Mouse (Mus musculus): ENCODE results near the gene Pmf1. TPM values are rescaled to one million over a fixed set of nuclear protein-coding genes. Genes with fewer than 3 reads are reported as not detected.

Gene Pmf1
- polyA plus RNA-seq, 1 experiment from 2014 or later: 118 TPM

GRCm38 (mm10) chr3:88452716-88453115 lies 42.6 kb upstream of the Pmf1 start:
- no peak for DNase-seq (ENCODE audit: low spot score)
- H3K27me3 ChIP-seq (ENCODE audit: control insufficient read depth, insufficient read depth, low read length): no peaks in the 10 kb centered on the region

GRCm38 (mm10) chr3:88452246-88452645 lies 42.1 kb upstream of the Pmf1 start:
- ATAC-seq (ENCODE audit: insufficient read depth, low FRiP score, low TSS enrichment) (no peak), DNase-seq (ENCODE audit: low spot score) (no peak)
- no peak overlapping the region for H3K4me2 ChIP-seq (ENCODE audit: low read depth)
- H3K4me1 ChIP-seq (ENCODE audit: control insufficient read depth, insufficient read depth, low read length): no peaks in the 10 kb centered on the region
- no peaks in the 10 kb centered on the region for H3K27me3 ChIP-seq (ENCODE audit: control insufficient read depth, insufficient read depth, low read length)
- no peaks in the 10 kb centered on the region for H3K36me3 ChIP-seq (ENCODE audit: control insufficient read depth, insufficient read depth, low read length)
- 64% methylated on average over 5 of the region's 5 CpGs for WGBS
- H3K4me3 ChIP-seq (ENCODE audit: low read depth, low read length): no peak overlapping the region
- H3K9ac ChIP-seq (ENCODE audit: low read length): no peak overlapping the region
- no peaks in the 10 kb centered on the region for H3K9me3 ChIP-seq (ENCODE audit: control insufficient read depth, low read length)
- H3K27ac ChIP-seq (ENCODE audit: low read depth, low read length): no peak overlapping the region

More at GRCm38 (mm10) chr3:88452716-88453115, 42.6 kb upstream of the Pmf1 start:
- Histone ChIP-seq H3K4me3 (ENCODE audit: low read depth, low read length) (no peak overlapping the region), H3K36me3 (ENCODE audit: control insufficient read depth, insufficient read depth, low read length) (no peaks in the 10 kb centered on the region), H3K4me1 (ENCODE audit: control insufficient read depth, insufficient read depth, low read length) (no peaks in the 10 kb centered on the region), H3K27ac (ENCODE audit: low read depth, low read length) (no peak overlapping the region), H3K9me3 (ENCODE audit: control insufficient read depth, low read length) (no peaks in the 10 kb centered on the region), H3K9ac (ENCODE audit: low read length) (no peak overlapping the region), H3K4me2 (ENCODE audit: low read depth) (no peak overlapping the region)
- WGBS: 72% methylated on average over 6 of the region's 6 CpGs
- ATAC-seq (ENCODE audit: insufficient read depth, low FRiP score, low TSS enrichment): no peak

- Histone ChIP-seq H3K27me3 (ENCODE audit: control insufficient read depth, insufficient read depth, low read length) (no peaks in the 10 kb centered on the region), H3K36me3 (ENCODE audit: control insufficient read depth, insufficient read depth, low read length) (no peaks in the 10 kb centered on the region), H3K27ac (ENCODE audit: low read depth, low read length) (no peak overlapping the region), H3K9ac (ENCODE audit: low read length) (no peak overlapping the region), H3K4me1 (ENCODE audit: control insufficient read depth, insufficient read depth, low read length) (no peaks in the 10 kb centered on the region), H3K4me3 (ENCODE audit: low read depth, low read length) (no peak overlapping the region), H3K9me3 (ENCODE audit: control insufficient read depth, low read length) (no peaks in the 10 kb centered on the region), H3K4me2 (ENCODE audit: low read depth) (no peak overlapping the region)
- 76% methylated on average over 12 of the region's 12 CpGs for WGBS
- ATAC-seq (ENCODE audit: insufficient read depth, low FRiP score, low TSS enrichment) (no peak), DNase-seq (ENCODE audit: low spot score) (no peak)
Measured at GRCm38 (mm10) chr3:88450379-88451131, 40.4 kb upstream of the Pmf1 start.

GRCm38 (mm10) chr3:88449395-88450023 lies 39.4 kb upstream of the Pmf1 start:
- ATAC-seq (ENCODE audit: insufficient read depth, low FRiP score, low TSS enrichment) (no peak), DNase-seq (ENCODE audit: low spot score) (peak; percentile 53)
- Histone ChIP-seq H3K27me3 (ENCODE audit: control insufficient read depth, insufficient read depth, low read length) (no peaks in the 10 kb centered on the region), H3K9ac (ENCODE audit: low read length) (peak overlapping the region; percentile 44), H3K4me2 (ENCODE audit: low read depth) (peak overlapping the region; percentile 33), H3K27ac (ENCODE audit: low read depth, low read length) (no peak overlapping the region), H3K4me3 (ENCODE audit: low read depth, low read length) (0 out of 2 replicates have a peak overlapping the region, but pooled peaks have one; percentile 0), H3K4me1 (ENCODE audit: control insufficient read depth, insufficient read depth, low read length) (no peaks in the 10 kb centered on the region), H3K36me3 (ENCODE audit: control insufficient read depth, insufficient read depth, low read length) (no peaks in the 10 kb centered on the region), H3K9me3 (ENCODE audit: control insufficient read depth, low read length) (no peaks in the 10 kb centered on the region)
- 6% methylated on average over 21 of the region's 21 CpGs for WGBS

- no peak for DNase-seq (ENCODE audit: low spot score)
- Histone ChIP-seq H3K4me3 (ENCODE audit: low read depth, low read length) (no peak overlapping the region), H3K9ac (ENCODE audit: low read length) (no peak overlapping the region), H3K4me2 (ENCODE audit: low read depth) (no peak overlapping the region), H3K27me3 (ENCODE audit: control insufficient read depth, insufficient read depth, low read length) (no peaks in the 10 kb centered on the region), H3K9me3 (ENCODE audit: control insufficient read depth, low read length) (no peaks in the 10 kb centered on the region), H3K27ac (ENCODE audit: low read depth, low read length) (no peak overlapping the region), H3K4me1 (ENCODE audit: control insufficient read depth, insufficient read depth, low read length) (no peaks in the 10 kb centered on the region), H3K36me3 (ENCODE audit: control insufficient read depth, insufficient read depth, low read length) (no peaks in the 10 kb centered on the region)
- WGBS: 82% methylated on average over 8 of the region's 8 CpGs
- no peak for ATAC-seq (ENCODE audit: insufficient read depth, low FRiP score, low TSS enrichment)
Measured at GRCm38 (mm10) chr3:88448443-88448842, 38.3 kb upstream of the Pmf1 start.

- H3K27ac ChIP-seq (ENCODE audit: low read depth, low read length): no peak overlapping the region
- ATAC-seq (ENCODE audit: insufficient read depth, low FRiP score, low TSS enrichment) (no peak), DNase-seq (ENCODE audit: low spot score) (no peak)
- H3K27me3 ChIP-seq (ENCODE audit: control insufficient read depth, insufficient read depth, low read length): no peaks in the 10 kb centered on the region
- no peak overlapping the region for H3K4me3 ChIP-seq (ENCODE audit: low read depth, low read length)
- 48% methylated on average over 8 of the region's 8 CpGs for WGBS
- no peaks in the 10 kb centered on the region for H3K4me1 ChIP-seq (ENCODE audit: control insufficient read depth, insufficient read depth, low read length)
- no peaks in the 10 kb centered on the region for H3K36me3 ChIP-seq (ENCODE audit: control insufficient read depth, insufficient read depth, low read length)
- no peak overlapping the region for H3K9ac ChIP-seq (ENCODE audit: low read length)
- no peaks in the 10 kb centered on the region for H3K9me3 ChIP-seq (ENCODE audit: control insufficient read depth, low read length)
- H3K4me2 ChIP-seq (ENCODE audit: low read depth): no peak overlapping the region
Measured at GRCm38 (mm10) chr3:88447676-88448183, 37.6 kb upstream of the Pmf1 start.

- H3K9me3 ChIP-seq (ENCODE audit: control insufficient read depth, low read length): no peaks in the 10 kb centered on the region
- ATAC-seq (ENCODE audit: insufficient read depth, low FRiP score, low TSS enrichment) (no peak), DNase-seq (ENCODE audit: low spot score) (no peak)
- no peaks in the 10 kb centered on the region for H3K36me3 ChIP-seq (ENCODE audit: control insufficient read depth, insufficient read depth, low read length)
- H3K4me1 ChIP-seq (ENCODE audit: control insufficient read depth, insufficient read depth, low read length): no peaks in the 10 kb centered on the region
- H3K27ac ChIP-seq (ENCODE audit: low read depth, low read length): no peak overlapping the region
- H3K4me2 ChIP-seq (ENCODE audit: low read depth): no peak overlapping the region
- H3K4me3 ChIP-seq (ENCODE audit: low read depth, low read length): no peak overlapping the region
- no peak overlapping the region for H3K9ac ChIP-seq (ENCODE audit: low read length)
- 79% methylated on average over 8 of the region's 8 CpGs for WGBS
- H3K27me3 ChIP-seq (ENCODE audit: control insufficient read depth, insufficient read depth, low read length): no peaks in the 10 kb centered on the region
Measured at GRCm38 (mm10) chr3:88446471-88447123, 36.5 kb upstream of the Pmf1 start.

GRCm38 (mm10) chr3:88442888-88443287 lies 32.8 kb upstream of the Pmf1 start:
- no peak for DNase-seq (ENCODE audit: low spot score)
- Histone ChIP-seq H3K4me3 (ENCODE audit: low read depth, low read length) (no peak overlapping the region), H3K27me3 (ENCODE audit: control insufficient read depth, insufficient read depth, low read length) (no peaks in the 10 kb centered on the region), H3K4me1 (ENCODE audit: control insufficient read depth, insufficient read depth, low read length) (peaks cover 6% of the 10 kb centered on the region; the same call in 1 of the 2 replicates), H3K9me3 (ENCODE audit: control insufficient read depth, low read length) (no peaks in the 10 kb centered on the region), H3K36me3 (ENCODE audit: control insufficient read depth, insufficient read depth, low read length) (no peaks in the 10 kb centered on the region), H3K4me2 (ENCODE audit: low read depth) (no peak overlapping the region), H3K27ac (ENCODE audit: low read depth, low read length) (no peak overlapping the region), H3K9ac (ENCODE audit: low read length) (no peak overlapping the region)
- no peak for ATAC-seq (ENCODE audit: insufficient read depth, low FRiP score, low TSS enrichment)
- WGBS: 80% methylated on average over 7 of the region's 7 CpGs
